Mouse (Mus musculus): ENCODE results near the gene Crybb3. TPM values are rescaled to one million over a fixed set of nuclear protein-coding genes. Genes with fewer than 3 reads are reported as not detected.

Crybb3 gene
- total and polyA plus RNA-seq, 3 experiments = not detected

- Histone ChIP-seq H3K79me2 (replicated peaks; ENCODE audit: control insufficient read depth, extremely low read depth, insufficient read depth, poor library complexity, severe bottlenecking) (no peaks in the 10 kb centered on the region), H3K9me3 (replicated peaks; ENCODE audit: low read length) (peaks cover 6% of the 10 kb centered on the region), H3K4me2 (ENCODE audit: insufficient read depth, low read depth, poor library complexity, severe bottlenecking) (no peak overlapping the region), H3K27me3 (replicated peaks) (peaks cover 12% of the 10 kb centered on the region), H3K4me3 (replicated peaks in 1 of 3; ENCODE audit: low read depth in 2 of 3, low read length in 2 of 3, poor library complexity in 1 of 3) (no peak overlapping the region), H3K9ac (ENCODE audit: insufficient read depth, low read depth) (no peak overlapping the region), H3K4me1 (ENCODE audit: control insufficient read depth in 1 of 2, insufficient read depth in 2 of 2) (no peaks in the 10 kb centered on the region), H3K36me3 (replicated peaks in 1 of 2; ENCODE audit: control insufficient read depth in 1 of 2, insufficient read depth in 1 of 2, low read length in 1 of 2) (no peaks in the 10 kb centered on the region), H3K27ac (ENCODE audit: insufficient read depth, low read depth) (no peak overlapping the region)
- DNase-seq (ENCODE audit: extremely low read depth) = no peak
- no peak for TF ChIP-seq MEF2A (IDR thresholded peaks at IDR 0.05; ENCODE audit: borderline replicate concordance, low read depth, low read length)
- no peak for TF ChIP-seq PAX5 (IDR thresholded peaks at IDR 0.05; ENCODE audit: low read length)
- TF ChIP-seq E2F4 (IDR thresholded peaks at IDR 0.05; ENCODE audit: insufficient replicate concordance, low read depth, low read length) = no peak
- TF ChIP-seq RCOR1 (conservative IDR thresholded peaks at IDR 0.05; ENCODE audit: low read depth, low read length) = no peak
- TF ChIP-seq ELF1 (IDR thresholded peaks at IDR 0.05; ENCODE audit: low read depth, low read length) = no peak
- dilution Hi-C loops (cut with MboI; ENCODE audit: extremely low pct_ligation_motif_present, extremely low pct_unique_long_range_greater_than_20kb, low sequenced_read_pairs) = no loop called here
- in situ Hi-C loops (cut with MboI; ENCODE audit: low pct_ligation_motif_present, low pct_unique_long_range_greater_than_20kb, low sequenced_read_pairs) = loop anchor here (10.0 to 25.0 kb wide), 3 partner anchors 175 to 813 kb away; no protein-coding TSS in a partner anchor
Observed at GRCm38 (mm10) chr5:113049876-113050275, 31.5 kb downstream of the Crybb3 start.

- no peak overlapping the region for H3K9ac ChIP-seq (ENCODE audit: insufficient read depth, low read depth)
- H3K36me3 ChIP-seq (replicated peaks in 1 of 2; ENCODE audit: control insufficient read depth in 1 of 2, insufficient read depth in 1 of 2, low read length in 1 of 2) = no peaks in the 10 kb centered on the region
- no peaks in the 10 kb centered on the region for H3K27me3 ChIP-seq (replicated peaks)
- H3K9me3 ChIP-seq (replicated peaks; ENCODE audit: low read length) = peaks cover 7% of the 10 kb centered on the region
- no peaks in the 10 kb centered on the region for H3K4me1 ChIP-seq (ENCODE audit: control insufficient read depth in 1 of 2, insufficient read depth in 2 of 2)
- no peak overlapping the region for H3K27ac ChIP-seq (ENCODE audit: insufficient read depth, low read depth)
- dilution Hi-C loops (cut with MboI; ENCODE audit: extremely low pct_ligation_motif_present, extremely low pct_unique_long_range_greater_than_20kb, low sequenced_read_pairs) = no loop called here
- in situ Hi-C loops (cut with MboI; ENCODE audit: low pct_ligation_motif_present, low pct_unique_long_range_greater_than_20kb, low sequenced_read_pairs) = loop anchor here (25.0 kb wide), 1 partner anchor 808 kb away; no protein-coding TSS in a partner anchor
- TF ChIP-seq BHLHE40 (IDR thresholded peaks at IDR 0.05; ENCODE audit: low read depth, low read length) = no peak
- no peak for TF ChIP-seq ETS1 (conservative IDR thresholded peaks at IDR 0.05; ENCODE audit: low read depth, low read length)
- no peak overlapping the region for H3K4me2 ChIP-seq (ENCODE audit: insufficient read depth, low read depth, poor library complexity, severe bottlenecking)
- H3K4me3 ChIP-seq (replicated peaks in 1 of 3; ENCODE audit: low read depth in 2 of 3, low read length in 2 of 3, poor library complexity in 1 of 3) = no peak overlapping the region
- no peak for DNase-seq (ENCODE audit: extremely low read depth)
- no peaks in the 10 kb centered on the region for H3K79me2 ChIP-seq (replicated peaks; ENCODE audit: control insufficient read depth, extremely low read depth, insufficient read depth, poor library complexity, severe bottlenecking)
Observed at GRCm38 (mm10) chr5:113045511-113046273, 35.7 kb downstream of the Crybb3 start.

- no peak for DNase-seq (ENCODE audit: extremely low read depth)
- dilution Hi-C loops (cut with MboI; ENCODE audit: extremely low pct_ligation_motif_present, extremely low pct_unique_long_range_greater_than_20kb, low sequenced_read_pairs) = no loop called here
- Histone ChIP-seq H3K27me3 (replicated peaks) (no peaks in the 10 kb centered on the region), H3K9ac (ENCODE audit: insufficient read depth, low read depth) (no peak overlapping the region), H3K4me2 (ENCODE audit: insufficient read depth, low read depth, poor library complexity, severe bottlenecking) (no peak overlapping the region), H3K9me3 (replicated peaks; ENCODE audit: low read length) (peaks cover 18% of the 10 kb centered on the region), H3K4me1 (ENCODE audit: control insufficient read depth in 1 of 2, insufficient read depth in 2 of 2) (no peaks in the 10 kb centered on the region), H3K79me2 (replicated peaks; ENCODE audit: control insufficient read depth, extremely low read depth, insufficient read depth, poor library complexity, severe bottlenecking) (no peaks in the 10 kb centered on the region), H3K36me3 (replicated peaks in 1 of 2; ENCODE audit: control insufficient read depth in 1 of 2, insufficient read depth in 1 of 2, low read length in 1 of 2) (no peaks in the 10 kb centered on the region), H3K27ac (ENCODE audit: insufficient read depth, low read depth) (no peak overlapping the region), H3K4me3 (replicated peaks in 1 of 3; ENCODE audit: low read depth in 2 of 3, low read length in 2 of 3, poor library complexity in 1 of 3) (no peak overlapping the region)
- TF ChIP-seq MAZ (IDR thresholded peaks at IDR 0.05; ENCODE audit: low read depth, low read length) = no peak
- TF ChIP-seq JUN (IDR thresholded peaks at IDR 0.05; ENCODE audit: insufficient read depth, low read depth, low read length) = no peak
- no peak for TF ChIP-seq ELF1 (IDR thresholded peaks at IDR 0.05; ENCODE audit: low read depth, low read length)
- no peak for TF ChIP-seq SMC3 (IDR thresholded peaks at IDR 0.05; ENCODE audit: low read depth, low read length)
- no peak for TF ChIP-seq MXI1 (IDR thresholded peaks at IDR 0.05; ENCODE audit: low read depth, low read length)
- no peak for TF ChIP-seq EP300 (IDR thresholded peaks at IDR 0.05; ENCODE audit: low read length)
- TF ChIP-seq SIN3A (IDR thresholded peaks at IDR 0.05; ENCODE audit: low read length) = no peak
- TF ChIP-seq CTCF (conservative IDR thresholded peaks at IDR 0.05 in 1 of 2, IDR thresholded peaks at IDR 0.05 in 1 of 2; ENCODE audit: low read depth in 2 of 2, low read length in 2 of 2) = no peak
- TF ChIP-seq GABPA (IDR thresholded peaks at IDR 0.05; ENCODE audit: insufficient replicate concordance, low read depth, low read length) = no peak
- TF ChIP-seq MEF2A (IDR thresholded peaks at IDR 0.05; ENCODE audit: borderline replicate concordance, low read depth, low read length) = no peak
- no peak for TF ChIP-seq MAX (IDR thresholded peaks at IDR 0.05; ENCODE audit: low read length)
- no peak for TF ChIP-seq ZKSCAN1 (IDR thresholded peaks at IDR 0.05; ENCODE audit: borderline replicate concordance, low read depth, low read length)
- TF ChIP-seq BHLHE40 (IDR thresholded peaks at IDR 0.05; ENCODE audit: low read depth, low read length) = no peak
- TF ChIP-seq RAD21 (IDR thresholded peaks at IDR 0.05; ENCODE audit: low read depth, low read length) = no peak
- no peak for TF ChIP-seq TCF12 (IDR thresholded peaks at IDR 0.05; ENCODE audit: low read depth, low read length)
- no peak for TF ChIP-seq ZNF384 (IDR thresholded peaks at IDR 0.05; ENCODE audit: low read depth, low read length)
- in situ Hi-C loops (cut with MboI; ENCODE audit: low pct_ligation_motif_present, low pct_unique_long_range_greater_than_20kb, low sequenced_read_pairs) = loop anchor here (25.0 kb wide), 1 partner anchor 806 kb away; no protein-coding TSS in a partner anchor
Observed at GRCm38 (mm10) chr5:113043531-113043930, 37.9 kb downstream of the Crybb3 start.
